Comparison of ENCODE assay signal across 8 mouse cellular contexts in genomic region chr4:133625621-133626071, GRCm38 (mm10). TPM values are rescaled to one million over a fixed set of nuclear protein-coding genes. Genes with fewer than 3 reads are reported as not detected.
DNase-seq lines count a peak whose midpoint lies in the region; ATAC-seq and TF ChIP-seq lines count a peak whose summit lies in the region.

No protein-coding gene starts in this region.

- no peaks in the 10 kb centered on the region for H3K9me3 ChIP-seq in neural tube, embryonic 13.5 days
- no peaks in the 10 kb centered on the region for H3K9me3 ChIP-seq in embryonic facial prominence, embryonic 15.5 days (replicated peaks)
- no peaks in the 10 kb centered on the region for H3K9me3 ChIP-seq in intestine, postnatal 0 days (ENCODE audit: control insufficient read depth)
- no peaks in the 10 kb centered on the region for H3K9me3 ChIP-seq in lung, embryonic 14.5 days (ENCODE audit: low read depth, low read length)

- no peak for TF ChIP-seq CTCF in intestine, postnatal 0 days (IDR thresholded peaks at IDR 0.05; ENCODE audit: low read depth)
- TF ChIP-seq CTCF in lung, embryonic 14.5 days (IDR thresholded peaks at IDR 0.05; ENCODE audit: low read depth) = no peak

- peaks cover 47% of the 10 kb centered on the region for H3K36me3 ChIP-seq in neural tube, embryonic 13.5 days
- H3K36me3 ChIP-seq in embryonic facial prominence, embryonic 15.5 days = peaks cover 45% of the 10 kb centered on the region
- H3K36me3 ChIP-seq in intestine, postnatal 0 days (ENCODE audit: control insufficient read depth, insufficient read depth) = peaks cover 21% of the 10 kb centered on the region; the same call in 1 of the 2 replicates
- peaks cover 29% of the 10 kb centered on the region for H3K36me3 ChIP-seq in lung, embryonic 14.5 days (ENCODE audit: insufficient read depth)

- H3K4me2 ChIP-seq in neural tube, embryonic 13.5 days = no peak overlapping the region
- no peak overlapping the region for H3K4me2 ChIP-seq in embryonic facial prominence, embryonic 15.5 days (replicated peaks)
- no peak overlapping the region for H3K4me2 ChIP-seq in intestine, postnatal 0 days (replicated peaks; ENCODE audit: low read depth)
- no peak overlapping the region for H3K4me2 ChIP-seq in lung, embryonic 14.5 days

- WGBS in neural tube, embryonic 13.5 days = 71% methylated on average over 11 of the region's 11 CpGs
- WGBS in embryonic facial prominence, embryonic 15.5 days = 51% methylated on average over 11 of the region's 11 CpGs
- 63% methylated on average over 11 of the region's 11 CpGs for WGBS in intestine, postnatal 0 days
- 62% methylated on average over 11 of the region's 11 CpGs for WGBS in lung, embryonic 14.5 days

- peak overlapping the region; percentile 47; the same call in 1 of the 2 replicates for H3K27ac ChIP-seq in neural tube, embryonic 13.5 days (replicated peaks)
- 0 out of 2 replicates have a peak overlapping the region, but pooled peaks have one; percentile 11 for H3K27ac ChIP-seq in embryonic facial prominence, embryonic 15.5 days (replicated peaks)
- peak overlapping the region; percentile 41; the same call in 1 of the 2 replicates for H3K27ac ChIP-seq in intestine, postnatal 0 days (ENCODE audit: low read depth, low read length)
- peak overlapping the region; percentile 80; the same call in 1 of the 2 replicates for H3K27ac ChIP-seq in lung, embryonic 14.5 days (ENCODE audit: low read depth)

- no peak for ATAC-seq in neural tube, embryonic 13.5 days (ENCODE audit: low read depth)
- no peak for ATAC-seq in embryonic facial prominence, embryonic 15.5 days (ENCODE audit: insufficient number of reproducible peaks, low FRiP score, low TSS enrichment, low read depth)
- ATAC-seq in intestine, postnatal 0 days = 0 out of 2 replicates have a peak, but pooled peaks have one; percentile 49
- peak; percentile 54; the same call in 1 of the 2 replicates for ATAC-seq in lung, embryonic 14.5 days (ENCODE audit: insufficient read depth)

- no peak for DNase-seq in neural tube, embryonic 10.5 days (ENCODE audit: extremely low spot score, low spot score)
- DNase-seq in lung, embryonic 14.5 days = peak; percentile 64
- peak; percentile 55 to 79 for DNase-seq in thymus, adult 18-20 months
- no peak for DNase-seq in ovary, postnatal 36 days (ENCODE audit: low spot score)
- DNase-seq in ovary, postnatal 14 days (ENCODE audit: low spot score) = no peak

- H3K4me1 ChIP-seq in neural tube, embryonic 13.5 days (replicated peaks) = peaks cover 21% of the 10 kb centered on the region
- H3K4me1 ChIP-seq in embryonic facial prominence, embryonic 15.5 days = 0 out of 2 replicates have a peak, but pooled peaks cover under 1% of the 10 kb centered on the region
- no peaks in the 10 kb centered on the region for H3K4me1 ChIP-seq in intestine, postnatal 0 days (replicated peaks; ENCODE audit: control insufficient read depth, insufficient read depth, low read length)
- H3K4me1 ChIP-seq in lung, embryonic 14.5 days (ENCODE audit: insufficient read depth) = 0 out of 2 replicates have a peak, but pooled peaks cover 2% of the 10 kb centered on the region

- no peak overlapping the region for H3K4me3 ChIP-seq in neural tube, embryonic 13.5 days
- no peak overlapping the region for H3K4me3 ChIP-seq in embryonic facial prominence, embryonic 15.5 days (replicated peaks)
- H3K4me3 ChIP-seq in intestine, postnatal 0 days (ENCODE audit: low read depth, low read length) = no peak overlapping the region
- no peak overlapping the region for H3K4me3 ChIP-seq in lung, embryonic 14.5 days (ENCODE audit: low read depth, low read length)

- H3K9ac ChIP-seq in neural tube, embryonic 13.5 days = no peak overlapping the region
- no peak overlapping the region for H3K9ac ChIP-seq in embryonic facial prominence, embryonic 15.5 days
- H3K9ac ChIP-seq in intestine, postnatal 0 days (ENCODE audit: low read depth, low read length) = no peak overlapping the region
- H3K9ac ChIP-seq in lung, embryonic 14.5 days = no peak overlapping the region

- no peaks in the 10 kb centered on the region for H3K27me3 ChIP-seq in neural tube, embryonic 13.5 days
- no peaks in the 10 kb centered on the region for H3K27me3 ChIP-seq in embryonic facial prominence, embryonic 15.5 days
- no peaks in the 10 kb centered on the region for H3K27me3 ChIP-seq in intestine, postnatal 0 days (replicated peaks; ENCODE audit: control insufficient read depth, insufficient read depth, low read length)
- no peaks in the 10 kb centered on the region for H3K27me3 ChIP-seq in lung, embryonic 14.5 days (ENCODE audit: insufficient read depth, low read length)

RNA-seq across cellular contexts. Expression of gene Sfn, which starts 23.7 kb away (rescaled TPM):
- 1.0 and 3.3 TPM in 2 replicates for polyA plus RNA-seq in neural tube, embryonic 13.5 days (2015; fragmentation: Nextera tagmentation; extraction: Ambion mirVana)
- 347 and 362 TPM in 2 replicates for polyA plus RNA-seq in embryonic facial prominence, embryonic 15.5 days (2015; fragmentation: Nextera tagmentation; extraction: Ambion mirVana)
- polyA plus RNA-seq in intestine, postnatal 0 days (2015; fragmentation: Nextera tagmentation; extraction: Ambion mirVana) = 34.8 and 37.6 TPM in 2 replicates
- 10.4 and 10.6 TPM in 2 replicates for polyA plus RNA-seq in lung, embryonic 14.5 days (2014; fragmentation: Nextera tagmentation; extraction: Ambion mirVana)

RNA-seq across cellular contexts. Expression of gene Zdhhc18, which starts 24.3 kb away (rescaled TPM):
- polyA plus RNA-seq in neural tube, embryonic 13.5 days (2015; fragmentation: Nextera tagmentation; extraction: Ambion mirVana) = 2.8 and 4.3 TPM in 2 replicates
- polyA plus RNA-seq in embryonic facial prominence, embryonic 15.5 days (2015; fragmentation: Nextera tagmentation; extraction: Ambion mirVana) = 4.6 and 5.4 TPM in 2 replicates
- polyA plus RNA-seq in intestine, postnatal 0 days (2015; fragmentation: Nextera tagmentation; extraction: Ambion mirVana) = 1.8 and 2.3 TPM in 2 replicates
- 5.5 and 9.9 TPM in 2 replicates for polyA plus RNA-seq in lung, embryonic 14.5 days (2014; fragmentation: Nextera tagmentation; extraction: Ambion mirVana)

RNA-seq across cellular contexts. Expression of gene Gpn2, which starts 41.5 kb away (rescaled TPM):
- 17.7 TPM in 2 replicates for polyA plus RNA-seq in neural tube, embryonic 13.5 days (2015; fragmentation: Nextera tagmentation; extraction: Ambion mirVana)
- polyA plus RNA-seq in embryonic facial prominence, embryonic 15.5 days (2015; fragmentation: Nextera tagmentation; extraction: Ambion mirVana) = 19.2 and 24.9 TPM in 2 replicates
- 16.1 and 18.4 TPM in 2 replicates for polyA plus RNA-seq in intestine, postnatal 0 days (2015; fragmentation: Nextera tagmentation; extraction: Ambion mirVana)
- polyA plus RNA-seq in lung, embryonic 14.5 days (2014; fragmentation: Nextera tagmentation; extraction: Ambion mirVana) = 21.1 and 23.7 TPM in 2 replicates

RNA-seq across cellular contexts. Expression of gene Pigv, which starts 46.8 kb away (rescaled TPM):
- 12.3 and 14.2 TPM in 2 replicates for polyA plus RNA-seq in neural tube, embryonic 13.5 days (2015; fragmentation: Nextera tagmentation; extraction: Ambion mirVana)
- 16.2 and 17.6 TPM in 2 replicates for polyA plus RNA-seq in embryonic facial prominence, embryonic 15.5 days (2015; fragmentation: Nextera tagmentation; extraction: Ambion mirVana)
- 10.7 and 12.5 TPM in 2 replicates for polyA plus RNA-seq in intestine, postnatal 0 days (2015; fragmentation: Nextera tagmentation; extraction: Ambion mirVana)
- 13.9 and 14.5 TPM in 2 replicates for polyA plus RNA-seq in lung, embryonic 14.5 days (2014; fragmentation: Nextera tagmentation; extraction: Ambion mirVana)

RNA-seq across cellular contexts. Expression of gene Gpatch3, which starts 51.1 kb away (rescaled TPM):
- polyA plus RNA-seq in neural tube, embryonic 13.5 days (2015; fragmentation: Nextera tagmentation; extraction: Ambion mirVana) = 7.0 and 7.8 TPM in 2 replicates
- 7.1 and 7.7 TPM in 2 replicates for polyA plus RNA-seq in embryonic facial prominence, embryonic 15.5 days (2015; fragmentation: Nextera tagmentation; extraction: Ambion mirVana)
- 7.1 and 7.2 TPM in 2 replicates for polyA plus RNA-seq in intestine, postnatal 0 days (2015; fragmentation: Nextera tagmentation; extraction: Ambion mirVana)
- polyA plus RNA-seq in lung, embryonic 14.5 days (2014; fragmentation: Nextera tagmentation; extraction: Ambion mirVana) = 8.0 and 8.7 TPM in 2 replicates

Comparison
In these comparisons a context has a peak if more than half of its experiments do, and no peak if none do; other contexts are left out.
1. ATAC-seq: peak in intestine, postnatal 0 days (single experiment) and lung, embryonic 14.5 days (single experiment); none in neural tube, embryonic 13.5 days (single experiment) and embryonic facial prominence, embryonic 15.5 days (single experiment).
2. H3K27ac ChIP-seq: peak in every context shown above with its lines; median percentile 80 in lung, embryonic 14.5 days; 47 in neural tube, embryonic 13.5 days; 41 in intestine, postnatal 0 days; 11 in embryonic facial prominence, embryonic 15.5 days.
3. DNase-seq: peak in lung, embryonic 14.5 days (single experiment) and thymus, adult 18-20 months (2 of 2); none in neural tube, embryonic 10.5 days (single experiment), ovary, postnatal 36 days (single experiment) and ovary, postnatal 14 days (single experiment).